Comparison of ENCODE assay signal across 15 mouse cellular contexts in the genomic region with DNA sequence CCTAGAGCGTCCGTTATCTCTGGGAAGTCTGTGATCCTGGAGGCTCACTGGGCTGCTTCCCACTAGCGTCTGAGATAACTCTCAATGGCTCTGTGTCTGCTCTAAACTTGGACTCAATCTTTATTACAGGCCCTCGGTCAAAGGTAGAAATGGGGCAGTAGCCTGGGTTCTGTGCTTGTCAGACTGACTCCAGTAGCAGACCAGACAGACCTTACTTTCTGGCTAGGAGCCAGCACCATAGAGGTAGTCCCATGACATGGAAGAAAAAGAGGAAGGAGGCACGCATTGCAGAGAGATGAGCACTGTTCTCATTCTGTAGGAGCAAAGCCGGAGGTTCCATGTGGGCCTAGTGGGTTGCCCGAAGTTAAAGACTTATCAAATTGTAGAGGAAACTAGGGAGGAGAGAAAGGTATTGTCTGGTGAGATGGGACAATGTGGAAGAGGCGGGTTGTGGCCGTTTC. TPM values are rescaled to one million over a fixed set of nuclear protein-coding genes. Genes with fewer than 3 reads are reported as not detected.
DNase-seq lines count a peak whose midpoint lies in the region; ATAC-seq and TF ChIP-seq lines count a peak whose summit lies in the region.
"Had no signal": no experiment of that assay in that cellular context is flagged by ENCODE, and none has a peak within 500 bp of the region (broad histone marks: within the 10 kb centered on the region; RNA-seq: fewer than 3 reads in every experiment).

No protein-coding gene starts in this region.

- peak overlapping the region; percentile 52; the same call in 1 of the 2 replicates for H3K4me3 ChIP-seq in heart, embryonic 10.5 days
- peak overlapping the region; percentile 48 for H3K4me3 ChIP-seq in kidney, embryonic 16.5 days (ENCODE audit: low read length)
- H3K4me3 ChIP-seq in bone marrow macrophage, adult 2 months (ENCODE audit: insufficient read depth, low read length) = 0 out of 2 replicates have a peak overlapping the region, but pooled peaks have one; percentile 13
- H3K4me3 ChIP-seq in intestine, postnatal 0 days (ENCODE audit: low read depth, low read length) = peak overlapping the region; percentile 44
- H3K4me3 ChIP-seq: neural tube, embryonic 13.5 days had no signal

- H3K27me3 ChIP-seq in heart, embryonic 10.5 days (ENCODE audit: insufficient read depth, poor library complexity, severe bottlenecking) = peaks cover 48% of the 10 kb centered on the region
- peaks cover 16% of the 10 kb centered on the region for H3K27me3 ChIP-seq in kidney, embryonic 16.5 days (ENCODE audit: insufficient read depth, low read length)
- H3K27me3 ChIP-seq in intestine, postnatal 0 days (replicated peaks; ENCODE audit: control insufficient read depth, insufficient read depth, low read length) = no peaks in the 10 kb centered on the region; the same call in 1 of the 2 replicates

- H3K27ac ChIP-seq in heart, embryonic 10.5 days = no peak overlapping the region
- H3K27ac ChIP-seq in kidney, embryonic 16.5 days (ENCODE audit: low read length) = peak overlapping the region; percentile 10; the same call in 1 of the 2 replicates
- peak overlapping the region; percentile 40 for H3K27ac ChIP-seq in bone marrow macrophage, adult 2 months (ENCODE audit: insufficient read depth, low read depth, low read length)
- H3K27ac ChIP-seq in intestine, postnatal 0 days (ENCODE audit: low read depth, low read length) = peak overlapping the region; percentile 86
- H3K27ac ChIP-seq: neural tube, embryonic 13.5 days had no signal

- no peak for DNase-seq in heart, embryonic 10.5 days (ENCODE audit: low spot score)
- no peak for DNase-seq in heart, postnatal 10 days
- no peak for DNase-seq in kidney, postnatal 4 days
- DNase-seq in gastrocnemius, postnatal 25 days = no peak
- DNase-seq in liver = no peak
- DNase-seq: cerebellum, adult 18-20 months; retina, postnatal 1 day had no signal

- no peak for TF ChIP-seq CTCF in bone marrow macrophage, adult 2 months (IDR thresholded peaks at IDR 0.05; ENCODE audit: low read depth, low read length)
- no peak for TF ChIP-seq CTCF in intestine, postnatal 0 days (IDR thresholded peaks at IDR 0.05; ENCODE audit: low read depth)

- 43% methylated on average over 9 of the region's 9 CpGs for WGBS in heart, embryonic 10.5 days
- WGBS in kidney, embryonic 16.5 days = 57% methylated on average over 9 of the region's 9 CpGs
- WGBS in intestine, postnatal 0 days = 35% methylated on average over 9 of the region's 9 CpGs

- no peak overlapping the region for H3K9ac ChIP-seq in kidney, embryonic 16.5 days (replicated peaks; ENCODE audit: low read length)
- peak overlapping the region; percentile 60 for H3K9ac ChIP-seq in intestine, postnatal 0 days (ENCODE audit: low read depth, low read length)
- H3K9ac ChIP-seq: neural tube, embryonic 13.5 days had no signal

- intact Hi-C loops in heart, postnatal 10 days (cut with DNase I) = no loop called here

- ATAC-seq in kidney, embryonic 16.5 days (ENCODE audit: low FRiP score, low TSS enrichment) = no peak
- ATAC-seq in intestine, postnatal 0 days = peak; percentile 82
- ATAC-seq: midbrain, embryonic 16.5 days had no signal

- no peaks in the 10 kb centered on the region for H3K9me3 ChIP-seq in heart, embryonic 10.5 days
- no peaks in the 10 kb centered on the region for H3K9me3 ChIP-seq in kidney, embryonic 16.5 days (ENCODE audit: low read length)
- no peaks in the 10 kb centered on the region for H3K9me3 ChIP-seq in intestine, postnatal 0 days (ENCODE audit: control insufficient read depth)
- H3K9me3 ChIP-seq: neural tube, embryonic 13.5 days had no signal

- H3K4me1 ChIP-seq in heart, embryonic 10.5 days = peaks cover 25% of the 10 kb centered on the region
- H3K4me1 ChIP-seq in kidney, embryonic 16.5 days (ENCODE audit: insufficient read depth, low read length) = peaks cover 17% of the 10 kb centered on the region
- peaks cover 33% of the 10 kb centered on the region for H3K4me1 ChIP-seq in bone marrow macrophage, adult 2 months (ENCODE audit: control insufficient read depth, insufficient read depth, low read length)
- H3K4me1 ChIP-seq in intestine, postnatal 0 days (replicated peaks; ENCODE audit: control insufficient read depth, insufficient read depth, low read length) = 0 out of 2 replicates have a peak, but pooled peaks cover 2% of the 10 kb centered on the region

- H3K36me3 ChIP-seq in heart, embryonic 10.5 days = no peaks in the 10 kb centered on the region
- no peaks in the 10 kb centered on the region for H3K36me3 ChIP-seq in kidney, embryonic 16.5 days (ENCODE audit: insufficient read depth, low read length)
- no peaks in the 10 kb centered on the region for H3K36me3 ChIP-seq in intestine, postnatal 0 days (ENCODE audit: control insufficient read depth, insufficient read depth)
- H3K36me3 ChIP-seq: neural tube, embryonic 13.5 days had no signal

- no peak for TF ChIP-seq POLR2A in bone marrow macrophage, adult 2 months (IDR thresholded peaks at IDR 0.05; ENCODE audit: borderline replicate concordance, low read depth, low read length)

- peak overlapping the region; percentile 58 for H3K4me2 ChIP-seq in kidney, embryonic 16.5 days (replicated peaks; ENCODE audit: low read depth, low read length)
- peak overlapping the region; percentile 69 for H3K4me2 ChIP-seq in intestine, postnatal 0 days (replicated peaks; ENCODE audit: low read depth)

RNA-seq across cellular contexts. Expression of a gene that starts 0.8 kb away (rescaled TPM):
- 1.5 and 3.6 TPM in 2 replicates for polyA plus RNA-seq in heart, embryonic 10.5 days (2016; fragmentation: Nextera tagmentation; extraction: Ambion mirVana)
- total RNA-seq in heart, postnatal 10 days (2021) = not detected
- 20.5 and 20.6 TPM in 2 replicates for polyA plus RNA-seq in kidney, embryonic 16.5 days (2015; fragmentation: Nextera tagmentation; extraction: Ambion mirVana)
- polyA plus RNA-seq in bone marrow macrophage, adult 2 months (2012; ENCODE audit: insufficient read depth, insufficient read length, missing spikeins) = 4.7 and 6.5 TPM in 2 replicates
- 137 and 144 TPM in 2 replicates for polyA plus RNA-seq in intestine, postnatal 0 days (2015; fragmentation: Nextera tagmentation; extraction: Ambion mirVana)
- not detected for total RNA-seq in gastrocnemius, postnatal 25 days (2021)
- total RNA-seq: layer of hippocampus, postnatal 25 days had no signal

RNA-seq across cellular contexts. Expression of a gene that starts 10.1 kb away (rescaled TPM):
- polyA plus RNA-seq in heart, embryonic 10.5 days (2016; fragmentation: Nextera tagmentation; extraction: Ambion mirVana) = 0.38 and 0.48 TPM in 2 replicates
- not detected for total RNA-seq in heart, postnatal 10 days (2021)
- 0.24 and 0.31 TPM in 2 replicates for polyA plus RNA-seq in kidney, embryonic 16.5 days (2015; fragmentation: Nextera tagmentation; extraction: Ambion mirVana)
- polyA plus RNA-seq in bone marrow macrophage, adult 2 months (2012; ENCODE audit: insufficient read depth, insufficient read length, missing spikeins) = not detected in 2 replicates
- polyA plus RNA-seq in intestine, postnatal 0 days (2015; fragmentation: Nextera tagmentation; extraction: Ambion mirVana) = 0.89 and 1.0 TPM in 2 replicates
- not detected for total RNA-seq in gastrocnemius, postnatal 25 days (2021)
- polyA plus RNA-seq: limb, embryonic 11.5 days; spleen, adult 2 months had no signal

RNA-seq across cellular contexts. Expression of a gene that starts 31.6 kb away (rescaled TPM):
- 0.18 and 0.44 TPM in 2 replicates for polyA plus RNA-seq in heart, embryonic 10.5 days (2016; fragmentation: Nextera tagmentation; extraction: Ambion mirVana)
- under 1 TPM; 0.29 to 0.72 TPM for total RNA-seq in heart, postnatal 10 days (2021)
- 0.84 and 1.3 TPM in 2 replicates for polyA plus RNA-seq in kidney, embryonic 16.5 days (2015; fragmentation: Nextera tagmentation; extraction: Ambion mirVana)
- 33.5 and 35.3 TPM in 2 replicates for polyA plus RNA-seq in bone marrow macrophage, adult 2 months (2012; ENCODE audit: insufficient read depth, insufficient read length, missing spikeins)
- 6.4 TPM in 2 replicates for polyA plus RNA-seq in intestine, postnatal 0 days (2015; fragmentation: Nextera tagmentation; extraction: Ambion mirVana)
- total RNA-seq in gastrocnemius, postnatal 25 days (2021) = under 1 TPM; 0.33 to 0.35 TPM
- total RNA-seq: layer of hippocampus, postnatal 25 days had no signal
